Mouse (Mus musculus) common myeloid progenitor, adult 5-6 weeks (primary cell): Measurements from ENCODE around the gene Olfr1354. TPM values are rescaled to one million over a fixed set of nuclear protein-coding genes. Genes with fewer than 3 reads are reported as not detected.
"Not testable (repeated sequence)": the region's sequence is repeated elsewhere in the genome, so short reads cannot be mapped to it uniquely, and the experiment has no call there.

Experiments used
- ATAC-seq: replicated peaks from 2 replicates; pipeline ENCODE4 v1.8.0; 2016; ENCODE audit warnings: low read depth, mild to moderate bottlenecking, moderate TSS enrichment, inconsistent platforms; ENCODE audit not compliant: poor library complexity, severe bottlenecking
- total RNA-seq: library from RNA; stranded (forward); fragments of 200-1000, 187-1606 nt; gene quantifications from 2 replicates; pipeline ENCODE4 v1.2.3, GENCODE M21; 2017

Olfr1354 gene
- not detected in 2 replicates for total RNA-seq

- ATAC-seq: not testable (repeated sequence)
These were observed at the start of gene Olfr1354 for GRCm38 (mm10) chr10:78912871-78913270. Gene Olfr1354, plus strand, starts transcription at chr10:78913171.

GRCm38 (mm10) chr10:78875240-78875639, 37.7 kb upstream of the Olfr1354 start, which contains the start of gene Olfr1355:
Gene Olfr1355, plus strand, starts transcription at chr10:78875540.
- no peak for ATAC-seq

GRCm38 (mm10) chr10:78950336-78950735, 37.4 kb downstream of the Olfr1354 start, which contains the start of gene Olfr8:
Gene Olfr8, plus strand, starts transcription at chr10:78950636.
- not testable (repeated sequence) for ATAC-seq

- ATAC-seq: not testable (repeated sequence)
These were observed 50.0 kb downstream of the Olfr1354 start, which contains the start of gene Olfr1353 for GRCm38 (mm10) chr10:78963009-78963408. Gene Olfr1353, plus strand, starts transcription at chr10:78963309.

Other genes starting within 250 kb of the Olfr1354 start
- not detected in 2 replicates for gene Casp14, start 194.9 kb upstream of the Olfr1354 start, total RNA-seq
- not detected in 2 replicates for gene Ccdc105, start 160.1 kb upstream of the Olfr1354 start, total RNA-seq
- gene Slc1a6, start 132.7 kb upstream of the Olfr1354 start, total RNA-seq: not detected in 2 replicates
- gene Olfr1356, start 61.0 kb upstream of the Olfr1354 start, total RNA-seq: not detected in 2 replicates
- gene Olfr1355, start 37.6 kb upstream of the Olfr1354 start, total RNA-seq: not detected in 2 replicates
- not detected in 2 replicates for gene Olfr8, start 37.5 kb downstream of the Olfr1354 start, total RNA-seq
- not detected in 2 replicates for gene Olfr1353, start 50.1 kb downstream of the Olfr1354 start, total RNA-seq
- gene Olfr1352, start 67.9 kb downstream of the Olfr1354 start, total RNA-seq: not detected in 2 replicates
- gene Olfr1351, start 99.3 kb downstream of the Olfr1354 start, total RNA-seq: not detected in 2 replicates
- not detected in 2 replicates for gene Olfr57, start 115.6 kb downstream of the Olfr1354 start, total RNA-seq
- gene 2610008E11Rik, start 184.4 kb downstream of the Olfr1354 start, total RNA-seq: 22.5 and 23.9 TPM in 2 replicates
- not detected in 2 replicates for gene Vmn2r80, start 235.6 kb downstream of the Olfr1354 start, total RNA-seq